Mouse (Mus musculus): ENCODE data around the gene Gm10058. TPM values are rescaled to one million over a fixed set of nuclear protein-coding genes. Genes with fewer than 3 reads are reported as not detected.
"Not testable (repeated sequence)": the region's sequence is repeated elsewhere in the genome, so short reads cannot be mapped to it uniquely, and the experiment has no call there.

Gene Gm10058
- not detected in 2 replicates for polyA plus RNA-seq (2014; fragmentation: Nextera tagmentation; extraction: Ambion mirVana)

GRCm38 (mm10) chrX:27946785-27947184, at the start of gene Gm10058:
TSS of gene Gm10058 (minus strand) at chrX:27946885.
- H3K27me3 ChIP-seq (ENCODE audit: control insufficient read depth, insufficient read depth, low read length); H3K4me3 ChIP-seq (replicated peaks; ENCODE audit: low read length); DNase-seq (ENCODE audit: low spot score); H3K4me1 ChIP-seq (replicated peaks; ENCODE audit: control insufficient read depth, insufficient read depth, low read length); H3K9me3 ChIP-seq (ENCODE audit: control insufficient read depth, low read length); H3K27ac ChIP-seq; H3K36me3 ChIP-seq (replicated peaks; ENCODE audit: control insufficient read depth, insufficient read depth); H3K9ac ChIP-seq; H3K4me2 ChIP-seq (replicated peaks); ATAC-seq (ENCODE audit: low FRiP score): not testable (repeated sequence)
- WGBS = no CpG with 5 or more reads among the region's 5 CpGs
